Mouse (Mus musculus) heart, adult 2 months (tissue): ENCODE measurements around the gene Adh7. TPM values are rescaled to one million over a fixed set of nuclear protein-coding genes. Genes with fewer than 3 reads are reported as not detected.

Experiments
- DNase-seq, 2 experiments: peaks; one replicate each; pipeline ENCODE4 v3.0.0; 2021
- H3K27ac ChIP-seq: fragments of 200-600 bp; 2 replicates; pipeline ENCODE4 v1.8.1; 2022
- H3K27me3 ChIP-seq: fragments of 200-500 bp; 2 replicates; pipeline ENCODE4 v1.6.1; 2012; ENCODE audit warnings: mild to moderate bottlenecking, low read length, inconsistent platforms, mixed read lengths; ENCODE audit not compliant: control insufficient read depth, insufficient read depth
- H3K36me3 ChIP-seq: fragments of 200-500 bp; 2 replicates; pipeline ENCODE4 v1.6.1; 2012; ENCODE audit warnings: low read length, inconsistent platforms; ENCODE audit not compliant: control insufficient read depth, insufficient read depth
- H3K4me1 ChIP-seq: fragments of 200-500 bp; 2 replicates; pipeline ENCODE4 v1.6.1; 2011; ENCODE audit warnings: low read length; ENCODE audit not compliant: control insufficient read depth, insufficient read depth
- H3K4me3 ChIP-seq: fragments of 200-600 bp; 2 replicates; pipeline ENCODE4 v1.8.1; 2022
- H3K79me2 ChIP-seq: fragments of 200-500 bp; replicated peaks from 2 replicates; pipeline ENCODE4 v1.6.1; 2012; ENCODE audit warnings: mild to moderate bottlenecking, inconsistent platforms, low read length, moderate library complexity, mixed read lengths; ENCODE audit not compliant: control insufficient read depth, insufficient read depth
- H3K9ac ChIP-seq: fragments of 200-500 bp; 2 replicates; pipeline ENCODE4 v1.6.1; 2012; ENCODE audit warnings: low read depth, mild to moderate bottlenecking, control low read depth, inconsistent platforms, low read length, mixed read lengths
- CTCF ChIP-seq: fragments of 200-600 bp; IDR thresholded peaks from 2 replicates; pipeline ENCODE4 v1.8.1; 2022; ENCODE audit warnings: antibody characterized with exemption, mild to moderate bottlenecking, moderate library complexity
- EP300 ChIP-seq: fragments of 200-500 bp; IDR thresholded peaks from 2 replicates; pipeline ENCODE4 v1.6.1; 2011; ENCODE audit warnings: low read depth, low read length, control low read depth; ENCODE audit not compliant: insufficient read depth
- POLR2A ChIP-seq: fragments of 200-500 bp; IDR thresholded peaks from 2 replicates; pipeline ENCODE4 v1.6.1; 2011; ENCODE audit warnings: mild to moderate bottlenecking, low read depth, low read length, control low read depth; ENCODE audit not compliant: insufficient read depth
- WGBS: fragments of 180-500 bp; shearing (Covaris S2); methylation state at CpG from one replicate; pipeline ENCODE4 v1.1.7; 2018; 5-methylcytosine and 5-hydroxymethylcytosine counted together
- intact Hi-C: fragments of 180-260 bp; cut with DNase I; formaldehyde crosslinking; loops from one replicate; pipeline ENCODE4 v1.15.1; 2025
- polyA plus RNA-seq: library from polyadenylated mRNA; depleted of rRNA; stranded (reverse); fragments of >200 nt; gene quantifications from 2 replicates; pipeline ENCODE4 v1.2.3, GENCODE M21; 2012
- total RNA-seq, 2 experiments: library from RNA; stranded (reverse); gene quantifications; 2 replicates each; pipeline ENCODE4 v1.2.3; 2021

Gene Adh7
- total and polyA plus RNA-seq, 3 experiments, result 0.73 to 1.4 TPM; not detected in 1

DNA sequence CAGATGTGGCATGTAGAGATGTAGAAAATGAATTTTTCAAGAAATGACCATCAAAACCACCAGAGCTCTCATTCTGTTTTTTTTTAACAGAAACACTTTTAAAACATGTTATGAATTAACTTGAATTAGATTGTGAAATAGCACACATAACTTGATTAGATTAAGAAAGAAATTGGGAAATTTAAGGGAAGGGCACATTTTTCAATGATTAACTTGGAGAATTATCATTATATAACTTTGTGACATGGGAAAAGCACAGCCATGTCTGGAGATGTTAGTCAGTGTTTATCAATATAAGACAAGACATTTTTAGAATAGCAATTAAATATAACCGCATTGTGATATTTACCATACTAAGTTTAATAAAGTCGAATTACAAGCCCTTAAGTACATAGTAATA lies 14.0 kb downstream of the Adh7 start:
- no peaks in the 10 kb centered on the region for H3K4me1 ChIP-seq
- H3K27ac ChIP-seq, result no peak overlapping the region
- TF ChIP-seq EP300 (no peak), CTCF (no peak), POLR2A (no peak)
- no peaks in the 10 kb centered on the region for H3K27me3 ChIP-seq
- no peak overlapping the region for H3K4me3 ChIP-seq
- intact Hi-C loops, result no loop called here
- no peaks in the 10 kb centered on the region for H3K79me2 ChIP-seq
- no peaks in the 10 kb centered on the region for H3K36me3 ChIP-seq
- DNase-seq, result no peak
- WGBS, result 75% methylated on average over 2 of the region's 2 CpGs
- H3K9ac ChIP-seq, result no peak overlapping the region

DNA sequence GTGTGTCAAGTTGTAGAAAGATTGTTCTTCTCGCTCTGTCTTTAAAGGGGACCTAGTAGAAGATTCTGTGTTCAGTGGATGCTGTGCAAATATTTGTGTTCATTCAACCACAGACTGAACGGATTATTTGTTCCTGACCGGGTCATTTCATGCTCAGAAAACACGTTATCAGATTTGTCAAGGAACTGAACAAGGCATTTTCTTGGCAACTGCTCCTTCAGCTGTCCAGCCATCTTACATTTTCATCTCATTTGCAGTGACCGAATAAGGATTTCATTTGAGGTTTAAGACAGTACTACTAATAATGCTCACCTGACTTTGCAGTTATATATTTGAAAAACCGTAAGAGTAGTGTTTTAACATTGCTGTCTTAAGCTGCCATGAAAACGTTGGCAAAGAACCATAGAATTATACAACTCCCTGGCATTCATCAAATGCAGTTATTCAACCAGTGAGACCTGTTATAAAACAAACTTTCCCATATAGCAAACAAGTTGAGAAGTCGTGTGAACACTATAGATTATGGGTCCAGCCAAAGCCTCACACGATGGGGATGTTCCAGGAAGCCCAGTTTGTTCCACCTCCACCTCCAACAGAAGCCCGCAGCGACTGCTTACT lies 19.1 kb downstream of the Adh7 start:
- Histone ChIP-seq H3K79me2 (no peaks in the 10 kb centered on the region), H3K27me3 (no peaks in the 10 kb centered on the region), H3K4me1 (peaks cover 2% of the 10 kb centered on the region), H3K36me3 (no peaks in the 10 kb centered on the region), H3K9ac (no peak overlapping the region), H3K27ac (no peak overlapping the region), H3K4me3 (no peak overlapping the region)
- WGBS, result 77% methylated on average over 11 of the region's 11 CpGs
- intact Hi-C loops, result loop anchor here (5.0 kb wide), 1 partner anchor 196 kb away; no protein-coding TSS in a partner anchor
- TF ChIP-seq POLR2A (no peak), CTCF (no peak), EP300 (no peak)
- DNase-seq, result no peak

GRCm38 (mm10) chr3:138238046-138238445 lies 20.5 kb downstream of the Adh7 start:
- Histone ChIP-seq H3K79me2 (no peaks in the 10 kb centered on the region), H3K27ac (no peak overlapping the region), H3K4me1 (peaks cover 2% of the 10 kb centered on the region), H3K36me3 (no peaks in the 10 kb centered on the region), H3K27me3 (no peaks in the 10 kb centered on the region), H3K4me3 (no peak overlapping the region), H3K9ac (no peak overlapping the region)
- no peak for DNase-seq
- WGBS, result 60% methylated on average over 10 of the region's 10 CpGs
- TF ChIP-seq POLR2A (no peak), CTCF (no peak), EP300 (no peak)
- intact Hi-C loops, result loop anchor here (5.0 kb wide), 1 partner anchor 194 kb away; no protein-coding TSS in a partner anchor

- DNase-seq, result no peak
- no peak overlapping the region for H3K9ac ChIP-seq
- H3K27ac ChIP-seq, result no peak overlapping the region
- no peaks in the 10 kb centered on the region for H3K36me3 ChIP-seq
- no peak overlapping the region for H3K4me3 ChIP-seq
- intact Hi-C loops, result loop anchor here (5.0 kb wide), 1 partner anchor 193 kb away; no protein-coding TSS in a partner anchor
- H3K79me2 ChIP-seq, result no peaks in the 10 kb centered on the region
- TF ChIP-seq POLR2A, result no peak
- no peak for TF ChIP-seq CTCF
- no peak for TF ChIP-seq EP300
- H3K27me3 ChIP-seq, result no peaks in the 10 kb centered on the region
- WGBS, result 84% methylated on average over 6 of the region's 6 CpGs
- H3K4me1 ChIP-seq, result peaks cover 2% of the 10 kb centered on the region
These were observed 21.9 kb downstream of the Adh7 start for GRCm38 (mm10) chr3:138239461-138239860.

DNA sequence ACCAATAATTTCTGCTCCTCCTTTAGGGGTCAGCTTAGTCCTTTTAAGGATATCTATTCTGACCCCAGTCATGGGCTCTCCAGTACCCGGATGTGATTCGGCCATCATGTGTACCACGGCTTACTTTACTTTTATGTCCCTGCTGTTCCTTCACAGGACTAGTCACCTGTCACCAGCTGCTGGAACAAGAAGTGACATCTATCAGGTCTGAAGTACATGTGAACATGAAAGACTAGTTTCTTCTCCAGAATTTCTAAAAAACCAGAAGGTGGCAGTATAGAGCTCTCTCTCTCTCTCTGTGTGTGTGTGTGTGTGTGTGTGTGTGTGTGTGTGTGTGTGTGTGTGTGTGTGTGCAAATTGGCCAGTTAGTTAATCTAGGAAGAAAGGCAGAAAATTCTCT lies 22.9 kb downstream of the Adh7 start:
- TF ChIP-seq POLR2A (no peak), CTCF (peak; percentile 47), EP300 (no peak)
- 80% methylated on average over 3 of the region's 3 CpGs for whole genome bisulfite sequencing
- Histone ChIP-seq H3K9ac (no peak overlapping the region), H3K27me3 (no peaks in the 10 kb centered on the region), H3K36me3 (no peaks in the 10 kb centered on the region), H3K79me2 (no peaks in the 10 kb centered on the region), H3K27ac (no peak overlapping the region), H3K4me3 (no peak overlapping the region), H3K4me1 (peaks cover 2% of the 10 kb centered on the region)
- peak in 1 of 2 experiments; percentile 12 for DNase-seq
- intact Hi-C loops, result loop anchor here (2.0 kb wide), 2 partner anchors 64 to 164 kb away; no protein-coding TSS in a partner anchor

DNA sequence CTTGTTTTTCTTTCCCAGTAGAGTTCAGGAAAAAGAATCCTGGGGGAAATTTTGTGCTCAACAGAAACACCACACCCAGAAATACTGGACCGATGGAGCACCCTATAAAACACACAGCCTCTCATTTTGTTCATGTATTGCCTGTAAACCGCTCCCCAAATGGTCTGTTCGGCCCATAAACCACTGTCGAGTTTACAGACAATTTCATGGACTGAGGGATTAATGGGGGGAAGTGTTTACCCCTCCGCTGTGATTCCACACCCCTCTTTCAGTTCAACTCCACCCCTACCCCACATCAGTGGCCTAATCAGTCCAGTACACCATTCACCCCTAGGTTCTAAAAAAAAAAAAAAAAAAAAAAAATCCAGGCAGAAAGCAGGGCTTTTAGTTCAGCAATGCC lies 23.4 kb downstream of the Adh7 start:
- peaks cover 2% of the 10 kb centered on the region for H3K4me1 ChIP-seq
- WGBS, result 63% methylated on average over 5 of the region's 5 CpGs
- no peak for DNase-seq
- H3K79me2 ChIP-seq, result no peaks in the 10 kb centered on the region
- H3K36me3 ChIP-seq, result no peaks in the 10 kb centered on the region
- no peaks in the 10 kb centered on the region for H3K27me3 ChIP-seq
- no peak for TF ChIP-seq CTCF
- TF ChIP-seq POLR2A, result no peak
- TF ChIP-seq EP300, result no peak
- no peak overlapping the region for H3K4me3 ChIP-seq
- H3K27ac ChIP-seq, result peak overlapping the region; percentile 43; the same call in 1 of the 2 replicates
- peak overlapping the region; percentile 25; the same call in 1 of the 2 replicates for H3K9ac ChIP-seq
- intact Hi-C loops, result loop anchor here (2.0 kb wide), 2 partner anchors 64 to 164 kb away; no protein-coding TSS in a partner anchor
